ENCODE assay signal across 8 mouse cellular contexts in the genomic region with DNA sequence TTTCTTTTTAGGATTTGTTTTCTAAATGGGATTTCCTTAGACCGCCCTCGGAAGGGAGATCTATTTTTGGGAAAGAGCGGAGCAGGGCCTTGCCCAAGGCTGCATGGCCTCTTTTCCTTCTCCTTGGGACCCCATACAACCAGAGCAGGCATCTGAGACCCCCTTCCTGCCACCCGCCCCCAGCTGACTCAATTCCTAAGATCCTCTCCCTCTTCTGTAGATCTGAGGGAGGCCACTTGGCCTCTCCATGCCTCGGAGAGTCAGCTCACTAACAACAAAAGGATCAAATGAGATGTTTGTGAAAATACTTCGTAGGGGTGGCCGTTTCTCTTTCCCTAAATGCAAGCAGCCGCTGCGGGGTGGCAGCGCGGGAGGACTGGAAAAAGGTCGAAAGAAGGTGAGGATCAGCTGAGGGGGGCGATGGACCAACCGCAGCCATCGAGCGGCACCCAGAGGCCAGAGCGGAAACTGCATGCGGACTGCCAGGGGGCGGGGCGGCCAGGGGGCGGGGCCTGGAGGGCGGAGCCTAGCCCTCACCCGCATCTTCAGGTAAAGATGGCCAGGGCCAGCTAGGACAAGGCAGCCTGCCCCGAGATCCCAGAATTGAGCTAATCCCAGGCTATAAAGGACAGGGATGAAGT. TPM values are rescaled to one million over a fixed set of nuclear protein-coding genes. Genes with fewer than 3 reads are reported as not detected.
DNase-seq lines count a peak whose midpoint lies in the region; ATAC-seq and TF ChIP-seq lines count a peak whose summit lies in the region.

No protein-coding gene starts in this region.

- 0 out of 2 replicates have a peak, but pooled peaks cover 4% of the 10 kb centered on the region for H3K27me3 ChIP-seq in intestine, embryonic 15.5 days (replicated peaks)
- H3K27me3 ChIP-seq in limb, embryonic 14.5 days (ENCODE audit: control insufficient read depth, insufficient read depth, low read length) = no peaks in the 10 kb centered on the region
- no peaks in the 10 kb centered on the region; the same call in 1 of the 2 replicates for H3K27me3 ChIP-seq in midbrain, embryonic 15.5 days (replicated peaks)
- no peaks in the 10 kb centered on the region for H3K27me3 ChIP-seq in spleen, adult 2 months (ENCODE audit: control insufficient read depth, insufficient read depth, low read length)

- peak; percentile 89 for TF ChIP-seq CTCF in layer of hippocampus, adult 2 months (conservative IDR thresholded peaks at IDR 0.05)
- TF ChIP-seq CTCF in cortical plate, adult 2 months (IDR thresholded peaks at IDR 0.05; ENCODE audit: extremely low read depth, insufficient read depth, low read length) = peak; percentile 58
- TF ChIP-seq CTCF in spleen, adult 2 months (IDR thresholded peaks at IDR 0.05; ENCODE audit: extremely low read depth, insufficient read depth, insufficient read length, insufficient replicate concordance) = peak; percentile 51; the same call in 1 of the 2 replicates

- H3K9me3 ChIP-seq in intestine, embryonic 15.5 days = no peaks in the 10 kb centered on the region
- no peaks in the 10 kb centered on the region for H3K9me3 ChIP-seq in limb, embryonic 14.5 days (ENCODE audit: control insufficient read depth, low read length)
- H3K9me3 ChIP-seq in midbrain, embryonic 15.5 days = no peaks in the 10 kb centered on the region

- WGBS in intestine, embryonic 15.5 days = 12% methylated on average over 24 of the region's 24 CpGs
- WGBS in limb, embryonic 14.5 days = 12% methylated on average over 23 of the region's 24 CpGs
- WGBS in midbrain, embryonic 15.5 days = 9% methylated on average over 23 of the region's 24 CpGs
- 15% methylated on average over 24 of the region's 24 CpGs for WGBS in spleen, adult 2 months

- H3K9ac ChIP-seq in intestine, embryonic 15.5 days = no peak overlapping the region
- no peak overlapping the region for H3K9ac ChIP-seq in limb, embryonic 14.5 days (ENCODE audit: low read depth, low read length, severe bottlenecking)
- H3K9ac ChIP-seq in midbrain, embryonic 15.5 days = no peak overlapping the region

- no peak overlapping the region for H3K4me3 ChIP-seq in layer of hippocampus, adult 2 months
- no peak overlapping the region for H3K4me3 ChIP-seq in cortical plate, adult 2 months (ENCODE audit: insufficient read depth, low read length)
- peak overlapping the region; percentile 18; the same call in 1 of the 2 replicates for H3K4me3 ChIP-seq in intestine, embryonic 15.5 days (replicated peaks)
- H3K4me3 ChIP-seq in limb, embryonic 14.5 days (replicated peaks; ENCODE audit: low read length) = 0 out of 2 replicates have a peak overlapping the region, but pooled peaks have one; percentile 15
- H3K4me3 ChIP-seq in midbrain, embryonic 15.5 days = 0 out of 2 replicates have a peak overlapping the region, but pooled peaks have one; percentile 11
- H3K4me3 ChIP-seq in spleen, adult 2 months (ENCODE audit: extremely low read depth, insufficient read depth, insufficient read length) = no peak overlapping the region

- no peaks in the 10 kb centered on the region; the same call in 1 of the 2 replicates for H3K4me1 ChIP-seq in cortical plate, adult 2 months (ENCODE audit: control insufficient read depth, insufficient read depth, low read length)
- no peaks in the 10 kb centered on the region for H3K4me1 ChIP-seq in intestine, embryonic 15.5 days (replicated peaks)
- H3K4me1 ChIP-seq in limb, embryonic 14.5 days (ENCODE audit: control insufficient read depth, insufficient read depth, low read length) = no peaks in the 10 kb centered on the region; the same call in 1 of the 2 replicates
- peaks cover 4% of the 10 kb centered on the region; the same call in 1 of the 2 replicates for H3K4me1 ChIP-seq in midbrain, embryonic 15.5 days
- no peaks in the 10 kb centered on the region for H3K4me1 ChIP-seq in spleen, adult 2 months (ENCODE audit: control insufficient read depth, insufficient read depth, insufficient read length)

- TF ChIP-seq POLR2A in cortical plate, adult 2 months (IDR thresholded peaks at IDR 0.05; ENCODE audit: extremely low read depth, insufficient read depth, low read length) = no peak
- no peak for TF ChIP-seq POLR2A in limb, embryonic 14.5 days (IDR thresholded peaks at IDR 0.05; ENCODE audit: borderline replicate concordance, extremely low read depth, insufficient read depth, insufficient read length)
- no peak for TF ChIP-seq POLR2A in spleen, adult 2 months (IDR thresholded peaks at IDR 0.05; ENCODE audit: low read depth, low read length)

- peak overlapping the region; percentile 53 for H3K4me2 ChIP-seq in intestine, embryonic 15.5 days (replicated peaks)
- H3K4me2 ChIP-seq in limb, embryonic 14.5 days (replicated peaks; ENCODE audit: low read depth, low read length, severe bottlenecking) = peak overlapping the region; percentile 37; the same call in 1 of the 2 replicates
- peak overlapping the region; percentile 41 for H3K4me2 ChIP-seq in midbrain, embryonic 15.5 days

- H3K27ac ChIP-seq in layer of hippocampus, adult 2 months = no peak overlapping the region
- H3K27ac ChIP-seq in cortical plate, adult 2 months (ENCODE audit: insufficient read depth, low read length) = no peak overlapping the region
- H3K27ac ChIP-seq in intestine, embryonic 15.5 days = no peak overlapping the region
- H3K27ac ChIP-seq in limb, embryonic 14.5 days (replicated peaks; ENCODE audit: low read depth, low read length) = no peak overlapping the region
- H3K27ac ChIP-seq in midbrain, embryonic 15.5 days = no peak overlapping the region
- H3K27ac ChIP-seq in spleen, adult 2 months (ENCODE audit: insufficient read depth, low read length) = no peak overlapping the region

- peak; percentile 85 for ATAC-seq in intestine, embryonic 15.5 days
- peak; percentile 76; the same call in 1 of the 2 replicates for ATAC-seq in limb, embryonic 14.5 days (ENCODE audit: low FRiP score, low read depth)
- ATAC-seq in midbrain, embryonic 15.5 days (replicated peaks) = peak; percentile 69

- peak; percentile 22 to 78 for DNase-seq in layer of hippocampus, adult 2 months (ENCODE audit: low spot score in 2 of 2)
- DNase-seq in layer of hippocampus, adult 9-11 months = no peak
- DNase-seq in gastrocnemius, postnatal 25 days = peak; percentile 60
- DNase-seq in limb, embryonic 14.5 days (ENCODE audit: low spot score) = peak; percentile 63
- peak in 1 of 2 experiments; percentile 46 for DNase-seq in spleen, adult 2 months (ENCODE audit: low read depth in 1 of 2, low spot score in 2 of 2)

- H3K36me3 ChIP-seq in intestine, embryonic 15.5 days = no peaks in the 10 kb centered on the region
- no peaks in the 10 kb centered on the region for H3K36me3 ChIP-seq in limb, embryonic 14.5 days (ENCODE audit: control insufficient read depth, insufficient read depth, low read length)
- no peaks in the 10 kb centered on the region for H3K36me3 ChIP-seq in midbrain, embryonic 15.5 days (replicated peaks)
- no peaks in the 10 kb centered on the region for H3K36me3 ChIP-seq in spleen, adult 2 months (ENCODE audit: control insufficient read depth, insufficient read depth, low read length)

RNA-seq across cellular contexts. Expression of gene Tac4, which starts 29.5 kb away (rescaled TPM):
- total RNA-seq in layer of hippocampus, adult 2 months (2021) = not detected
- not detected in 2 replicates for polyA plus RNA-seq in cortical plate, adult 2 months (2012; rRNA removed)
- total RNA-seq in gastrocnemius, postnatal 25 days (2021) = under 1 TPM; 0.23 to 0.35 TPM
- polyA plus RNA-seq in intestine, embryonic 15.5 days (2015; fragmentation: Nextera tagmentation; extraction: Ambion mirVana) = not detected in 2 replicates
- polyA plus RNA-seq in limb, embryonic 14.5 days (2012; rRNA removed) = 0.08 TPM in 1 of 2 replicates, not detected in the other
- not detected in 2 replicates for polyA plus RNA-seq in limb, embryonic 14.5 days (2014; fragmentation: Nextera tagmentation; extraction: Ambion mirVana)
- not detected in 2 replicates for polyA plus RNA-seq in midbrain, embryonic 15.5 days (2015; fragmentation: Nextera tagmentation; extraction: Ambion mirVana)
- polyA plus RNA-seq in spleen, adult 2 months (2012; rRNA removed) = 0.40 and 0.44 TPM in 2 replicates

Comparison
In these comparisons a context has a peak if more than half of its experiments do, and no peak if none do; other contexts are left out.
1. H3K4me3 ChIP-seq: peak in intestine, embryonic 15.5 days (single experiment), limb, embryonic 14.5 days (single experiment) and midbrain, embryonic 15.5 days (single experiment); none in layer of hippocampus, adult 2 months (single experiment), cortical plate, adult 2 months (single experiment) and spleen, adult 2 months (single experiment).
2. Peak in every context shown above with its lines, with median percentiles within 50 percentile points of each other: CTCF ChIP-seq, ATAC-seq and H3K4me2 ChIP-seq.